Mouse (Mus musculus): Measurements from ENCODE around the gene Mplkip.

DNA sequence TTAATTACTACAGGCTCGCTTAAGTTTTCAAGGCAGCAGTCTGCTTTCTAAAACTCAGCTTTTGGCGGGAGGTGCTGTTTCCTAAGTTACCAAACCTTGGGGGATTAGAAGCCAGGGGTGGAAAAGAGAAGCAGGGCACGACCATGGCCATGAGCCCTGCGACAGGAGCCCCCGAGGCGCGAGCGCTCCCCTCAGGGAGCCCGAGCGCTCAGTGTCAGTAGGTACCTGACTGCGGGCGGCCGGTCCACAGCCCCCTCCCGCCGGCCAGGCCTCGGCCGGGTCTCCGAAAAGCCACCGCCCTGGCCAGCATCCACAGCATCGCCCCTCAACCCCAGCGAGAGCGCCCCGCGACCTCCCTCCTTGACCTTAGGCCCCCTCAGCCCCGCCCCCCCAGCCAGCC is 578 bp upstream of the Mplkip start:
- TF ChIP-seq CTCF (IDR thresholded peaks at IDR 0.05; ENCODE audit: borderline replicate concordance, control insufficient read depth, extremely low read depth, insufficient read depth, low read length, poor library complexity), result no peak
- no peak for TF ChIP-seq POLR2A (IDR thresholded peaks at IDR 0.05; ENCODE audit: control insufficient read depth, extremely low read depth, insufficient read depth, low read length, poor library complexity)
